Mouse (Mus musculus): ENCODE measurements around the gene Orai2. TPM values are rescaled to one million over a fixed set of nuclear protein-coding genes. Genes with fewer than 3 reads are reported as not detected.

Orai2 gene
- polyA plus RNA-seq, 1 experiment, result 276 TPM

DNA sequence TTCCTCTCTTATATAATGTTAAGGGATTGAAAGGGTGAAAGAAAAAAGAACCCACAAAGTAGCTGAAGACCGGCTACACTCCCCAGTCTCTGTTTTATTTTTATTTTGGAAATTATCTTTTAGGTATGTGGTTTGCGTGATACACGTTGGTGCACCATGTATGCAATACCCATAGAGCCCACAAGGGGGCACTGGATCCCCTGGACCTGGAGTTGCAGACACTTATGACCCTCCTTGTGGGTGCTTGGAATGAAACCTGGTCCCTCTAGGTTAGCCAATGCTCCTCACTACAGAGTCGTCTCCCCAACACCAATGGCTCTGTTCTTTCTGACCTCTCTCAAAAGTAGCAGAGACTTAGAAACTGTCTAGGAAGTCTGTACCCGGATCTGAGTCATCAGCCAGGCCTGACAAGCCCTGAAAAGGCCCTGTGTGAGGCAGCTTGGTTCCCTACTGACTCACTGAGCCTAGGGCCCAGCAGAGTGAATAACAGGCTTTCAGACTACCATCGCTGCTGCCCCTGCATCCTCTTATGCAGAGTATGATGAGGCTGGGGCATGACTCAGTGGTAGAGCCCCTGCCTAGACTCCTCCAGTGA is 27.3 kb downstream of the Orai2 start:
- no peak for DNase-seq

DNA sequence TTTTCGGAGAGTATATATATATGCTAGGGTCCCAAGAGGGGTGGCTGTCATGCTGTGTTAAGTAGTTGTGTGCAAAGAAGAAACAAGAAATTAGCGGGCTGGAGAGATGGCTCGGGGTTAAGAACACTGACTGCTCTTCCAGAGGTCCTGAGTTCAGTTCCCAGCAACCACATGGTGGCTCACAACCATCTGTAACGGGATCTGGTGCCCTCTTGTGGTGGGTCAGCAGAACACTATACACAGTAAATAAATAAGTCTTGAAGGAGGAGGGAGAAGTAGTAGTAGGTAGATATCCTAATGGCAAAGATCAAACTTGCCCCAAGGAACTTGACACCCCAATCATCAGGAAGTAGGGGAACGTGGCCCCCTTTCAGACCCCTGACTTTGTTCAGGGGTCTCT is 27.8 kb downstream of the Orai2 start:
- H3K27ac ChIP-seq (ENCODE audit: control insufficient read depth, insufficient read depth, low read length), result no peak overlapping the region
- H3K27me3 ChIP-seq (ENCODE audit: control insufficient read depth, insufficient read depth, low read length), result no peaks in the 10 kb centered on the region
- TF ChIP-seq POLR2A (IDR thresholded peaks at IDR 0.05; ENCODE audit: control insufficient read depth, extremely low read depth, insufficient read depth, low read length, poor library complexity) (no peak), CTCF (IDR thresholded peaks at IDR 0.05; ENCODE audit: borderline replicate concordance, control insufficient read depth, extremely low read depth, insufficient read depth, low read length, poor library complexity) (no peak)
- no peak for DNase-seq
- H3K36me3 ChIP-seq (ENCODE audit: control insufficient read depth, insufficient read depth, low read length), result peaks cover 22% of the 10 kb centered on the region
- no peak overlapping the region for H3K4me3 ChIP-seq (ENCODE audit: control insufficient read depth, insufficient read depth, low read length)
- WGBS, result 98% methylated on average over 5 of the region's 5 CpGs
- peaks cover 31% of the 10 kb centered on the region for H3K4me1 ChIP-seq (replicated peaks; ENCODE audit: control insufficient read depth, insufficient read depth, low read length)

More for the DNA sequence above, 27.3 kb downstream of the Orai2 start:
- Histone ChIP-seq H3K27ac (ENCODE audit: control insufficient read depth, insufficient read depth, low read length) (no peak overlapping the region), H3K27me3 (ENCODE audit: control insufficient read depth, insufficient read depth, low read length) (no peaks in the 10 kb centered on the region), H3K4me3 (ENCODE audit: control insufficient read depth, insufficient read depth, low read length) (no peak overlapping the region), H3K36me3 (ENCODE audit: control insufficient read depth, insufficient read depth, low read length) (peaks cover 22% of the 10 kb centered on the region), H3K4me1 (replicated peaks; ENCODE audit: control insufficient read depth, insufficient read depth, low read length) (peaks cover 34% of the 10 kb centered on the region)
- WGBS, result 95% methylated on average over 6 of the region's 6 CpGs
- no peak for TF ChIP-seq POLR2A (IDR thresholded peaks at IDR 0.05; ENCODE audit: control insufficient read depth, extremely low read depth, insufficient read depth, low read length, poor library complexity)
- TF ChIP-seq CTCF (IDR thresholded peaks at IDR 0.05; ENCODE audit: borderline replicate concordance, control insufficient read depth, extremely low read depth, insufficient read depth, low read length, poor library complexity), result peak; percentile 25; the same call in 1 of the 2 replicates

DNA sequence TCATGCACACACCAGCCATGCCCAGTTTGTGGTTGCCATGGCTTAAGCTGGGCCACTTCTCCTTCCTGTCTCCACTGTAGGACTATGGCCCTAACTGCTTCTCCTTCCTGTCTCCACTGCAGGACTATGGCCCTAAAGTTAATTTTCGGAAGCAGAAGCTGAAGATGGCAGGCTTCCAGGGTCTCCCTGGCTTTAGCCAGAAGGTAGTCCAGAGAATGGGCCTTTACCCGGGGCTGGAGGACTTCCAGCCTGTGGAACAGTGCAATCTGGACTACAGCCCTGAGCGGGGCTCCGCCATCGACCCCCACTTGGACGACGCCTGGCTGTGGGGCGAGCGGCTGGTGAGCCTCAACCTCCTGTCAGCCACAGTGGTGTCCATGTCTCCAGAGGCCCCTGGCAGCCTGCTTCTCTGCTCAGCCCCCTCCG is 30.4 kb downstream of the Orai2 start:
- TF ChIP-seq CTCF (IDR thresholded peaks at IDR 0.05; ENCODE audit: borderline replicate concordance, control insufficient read depth, extremely low read depth, insufficient read depth, low read length, poor library complexity), result no peak
- no peak for TF ChIP-seq POLR2A (IDR thresholded peaks at IDR 0.05; ENCODE audit: control insufficient read depth, extremely low read depth, insufficient read depth, low read length, poor library complexity)
- Histone ChIP-seq H3K27ac (ENCODE audit: control insufficient read depth, insufficient read depth, low read length) (no peak overlapping the region), H3K27me3 (ENCODE audit: control insufficient read depth, insufficient read depth, low read length) (no peaks in the 10 kb centered on the region), H3K4me3 (ENCODE audit: control insufficient read depth, insufficient read depth, low read length) (no peak overlapping the region), H3K36me3 (ENCODE audit: control insufficient read depth, insufficient read depth, low read length) (peaks cover 22% of the 10 kb centered on the region), H3K4me1 (replicated peaks; ENCODE audit: control insufficient read depth, insufficient read depth, low read length) (peaks cover 21% of the 10 kb centered on the region)
- DNase-seq, result no peak
- 93% methylated on average over 10 of the region's 10 CpGs for WGBS

DNA sequence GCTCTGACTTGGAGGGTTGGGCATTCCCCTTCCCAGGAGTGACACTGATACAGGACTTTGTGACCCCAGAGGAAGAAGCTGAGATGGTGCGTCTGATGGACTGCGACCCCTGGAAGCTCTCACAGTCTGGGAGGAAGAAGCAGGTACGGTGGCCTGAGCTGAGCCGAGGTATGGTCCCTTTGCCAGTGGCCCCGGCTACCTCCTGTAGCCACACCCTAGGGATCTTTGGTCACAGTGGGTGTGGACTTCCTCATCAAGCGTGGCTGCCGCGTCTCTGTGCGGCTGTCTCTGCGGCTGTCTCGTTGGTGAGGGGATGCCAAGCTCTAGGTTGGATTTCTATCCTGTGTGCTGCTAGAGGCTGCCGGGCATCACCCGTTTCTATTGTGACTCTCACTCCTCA is 31.1 kb downstream of the Orai2 start:
- H3K27ac ChIP-seq (ENCODE audit: control insufficient read depth, insufficient read depth, low read length), result no peak overlapping the region
- H3K4me1 ChIP-seq (replicated peaks; ENCODE audit: control insufficient read depth, insufficient read depth, low read length), result peaks cover 24% of the 10 kb centered on the region
- no peak overlapping the region for H3K4me3 ChIP-seq (ENCODE audit: control insufficient read depth, insufficient read depth, low read length)
- no peak for TF ChIP-seq POLR2A (IDR thresholded peaks at IDR 0.05; ENCODE audit: control insufficient read depth, extremely low read depth, insufficient read depth, low read length, poor library complexity)
- 90% methylated on average over 13 of the region's 13 CpGs for WGBS
- H3K27me3 ChIP-seq (ENCODE audit: control insufficient read depth, insufficient read depth, low read length), result no peaks in the 10 kb centered on the region
- H3K36me3 ChIP-seq (ENCODE audit: control insufficient read depth, insufficient read depth, low read length), result peaks cover 22% of the 10 kb centered on the region
- no peak for DNase-seq

DNA sequence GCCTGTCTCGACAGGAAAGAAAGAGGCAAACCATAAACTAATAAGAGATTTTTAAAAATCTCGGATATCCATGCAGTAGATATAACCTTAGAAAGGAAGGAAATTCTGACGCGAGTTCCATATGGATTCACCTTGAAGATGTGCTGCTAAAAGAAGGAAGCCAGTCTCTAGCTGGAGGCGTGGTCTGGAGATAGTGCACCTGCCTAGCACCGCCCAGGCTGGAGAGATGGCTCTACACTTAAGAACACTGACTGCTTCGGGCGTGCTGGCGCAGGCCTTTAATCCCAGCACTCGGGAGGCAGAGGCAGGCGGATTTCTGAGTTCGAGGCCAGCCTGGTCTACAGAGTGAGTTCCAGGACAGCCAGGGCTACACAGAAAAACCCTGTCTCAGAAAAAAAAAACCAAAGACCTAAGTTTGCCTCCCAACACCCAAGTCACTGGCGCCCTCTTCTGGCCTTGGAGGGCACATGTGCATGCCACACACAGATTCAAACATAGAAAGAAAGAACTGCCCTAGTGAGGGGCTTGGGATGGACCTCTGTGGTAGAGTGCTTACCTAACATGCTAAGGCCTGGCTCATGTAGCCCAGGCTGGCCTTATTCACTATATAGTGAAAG is 32.7 kb downstream of the Orai2 start:
- TF ChIP-seq CTCF (IDR thresholded peaks at IDR 0.05; ENCODE audit: borderline replicate concordance, control insufficient read depth, extremely low read depth, insufficient read depth, low read length, poor library complexity), result peak; percentile 66; the same call in 1 of the 2 replicates
- no peak for TF ChIP-seq POLR2A (IDR thresholded peaks at IDR 0.05; ENCODE audit: control insufficient read depth, extremely low read depth, insufficient read depth, low read length, poor library complexity)
- DNase-seq, result peak; percentile 69
- H3K36me3 ChIP-seq (ENCODE audit: control insufficient read depth, insufficient read depth, low read length), result peaks cover 22% of the 10 kb centered on the region
- peaks cover 19% of the 10 kb centered on the region for H3K4me1 ChIP-seq (replicated peaks; ENCODE audit: control insufficient read depth, insufficient read depth, low read length)
- WGBS, result 73% methylated on average over 13 of the region's 13 CpGs
- no peak overlapping the region for H3K27ac ChIP-seq (ENCODE audit: control insufficient read depth, insufficient read depth, low read length)
- no peak overlapping the region for H3K4me3 ChIP-seq (ENCODE audit: control insufficient read depth, insufficient read depth, low read length)
- no peaks in the 10 kb centered on the region for H3K27me3 ChIP-seq (ENCODE audit: control insufficient read depth, insufficient read depth, low read length)

DNA sequence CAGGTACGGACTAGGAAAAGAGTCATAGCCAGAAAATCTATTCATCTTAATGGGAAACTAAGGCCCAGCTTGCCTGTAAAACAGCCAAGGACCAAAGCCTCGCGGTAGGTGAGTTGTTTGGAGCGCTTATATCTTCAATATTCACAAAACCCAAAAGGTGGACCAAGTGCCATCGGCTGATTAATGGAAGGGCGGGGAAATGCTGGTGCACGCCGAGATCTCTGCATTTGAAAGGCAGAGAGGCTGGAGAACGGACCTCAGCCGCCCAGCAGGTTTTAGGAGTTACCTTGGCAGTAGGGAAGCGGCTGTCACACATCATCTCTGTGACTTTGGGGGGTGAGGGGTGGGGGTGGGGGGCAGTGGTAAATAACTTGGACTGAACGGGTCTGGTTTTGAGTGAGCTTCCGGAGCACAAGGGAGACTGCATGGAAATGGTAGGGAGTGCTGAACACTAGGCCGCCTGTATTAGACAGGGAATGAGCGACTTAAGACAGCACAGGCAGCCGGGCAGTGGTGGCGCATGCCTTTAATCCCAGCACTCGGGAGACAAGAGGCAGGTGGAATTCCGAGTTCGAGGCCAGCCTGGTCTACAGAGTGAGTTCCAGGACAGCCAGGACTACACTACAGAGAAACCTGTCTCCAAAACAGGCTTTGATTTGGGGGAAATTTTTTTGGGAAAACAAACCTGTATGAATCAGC is 34.1 kb downstream of the Orai2 start:
- Histone ChIP-seq H3K27me3 (ENCODE audit: control insufficient read depth, insufficient read depth, low read length) (no peaks in the 10 kb centered on the region), H3K36me3 (ENCODE audit: control insufficient read depth, insufficient read depth, low read length) (peaks cover 22% of the 10 kb centered on the region), H3K27ac (ENCODE audit: control insufficient read depth, insufficient read depth, low read length) (peak overlapping the region; percentile 78), H3K4me1 (replicated peaks; ENCODE audit: control insufficient read depth, insufficient read depth, low read length) (peaks cover 19% of the 10 kb centered on the region), H3K4me3 (ENCODE audit: control insufficient read depth, insufficient read depth, low read length) (peak overlapping the region; percentile 96)
- TF ChIP-seq POLR2A (IDR thresholded peaks at IDR 0.05; ENCODE audit: control insufficient read depth, extremely low read depth, insufficient read depth, low read length, poor library complexity), result no peak
- no peak for TF ChIP-seq CTCF (IDR thresholded peaks at IDR 0.05; ENCODE audit: borderline replicate concordance, control insufficient read depth, extremely low read depth, insufficient read depth, low read length, poor library complexity)
- WGBS, result 5% methylated on average over 20 of the region's 20 CpGs
- DNase-seq, result no peak

Measured in thymus, adult 2 months (tissue).